In the genomic region with DNA sequence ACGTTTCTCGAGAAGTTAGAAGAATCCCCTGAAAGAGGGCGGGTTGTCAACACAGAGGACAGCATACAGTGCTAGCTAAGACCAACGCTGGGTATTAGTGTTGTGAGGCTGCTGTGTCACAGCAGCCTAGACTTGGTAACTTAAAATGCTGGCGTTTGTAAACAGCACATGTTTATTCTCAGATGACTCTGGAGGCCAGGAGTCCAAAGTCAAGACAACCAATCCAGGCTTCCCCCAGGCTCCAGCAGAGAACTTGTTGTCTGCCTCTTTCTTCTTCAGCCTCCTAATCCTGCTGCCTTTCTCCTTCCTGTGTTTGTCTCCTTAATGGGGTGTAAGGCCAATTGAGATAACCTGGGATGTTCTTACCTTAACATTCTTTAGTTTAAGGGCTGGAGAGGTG, we compare ENCODE assay signal across 15 mouse cellular contexts.
"Had no signal": no experiment of that assay in that cellular context is flagged by ENCODE, and none has a peak within 500 bp of the region (broad histone marks: within the 10 kb centered on the region; RNA-seq: fewer than 3 reads in every experiment).

No protein-coding gene starts in this region.

- H3K27ac ChIP-seq: hindbrain, embryonic 15.5 days; left cerebral cortex, adult 2 months; limb, embryonic 10.5 days; liver, embryonic 13.5 days; macrophage; midbrain, embryonic 15.5 days; neural tube, embryonic 12.5 days; stomach, postnatal 0 days had no signal

- H3K4me1 ChIP-seq: liver, embryonic 13.5 days; megakaryocyte, embryonic 14.5 days; midbrain, embryonic 15.5 days had no signal

- H3K4me2 ChIP-seq: hindbrain, embryonic 15.5 days; liver, embryonic 13.5 days; midbrain, embryonic 11.5 days; midbrain, embryonic 15.5 days; neural tube, embryonic 12.5 days had no signal

- H3K9ac ChIP-seq: hindbrain, embryonic 15.5 days; liver, embryonic 13.5 days; liver, postnatal 0 days; midbrain, embryonic 15.5 days; neural tube, embryonic 12.5 days had no signal

- H3K9me3 ChIP-seq: hindbrain, embryonic 15.5 days; limb, embryonic 10.5 days; liver, embryonic 13.5 days; megakaryocyte, embryonic 14.5 days; midbrain, embryonic 15.5 days; neural tube, embryonic 12.5 days had no signal

- H3K4me3 ChIP-seq: hindbrain, embryonic 15.5 days; left cerebral cortex, adult 2 months; limb, embryonic 10.5 days; liver, embryonic 13.5 days; megakaryocyte, embryonic 14.5 days; midbrain, embryonic 15.5 days; neural tube, embryonic 12.5 days had no signal

- H3K27me3 ChIP-seq: hindbrain, embryonic 15.5 days; liver, embryonic 13.5 days; midbrain, embryonic 15.5 days; neural tube, embryonic 12.5 days had no signal

- H3K36me3 ChIP-seq: hindbrain, embryonic 15.5 days; limb, embryonic 10.5 days; liver, embryonic 13.5 days; midbrain, embryonic 15.5 days; neural tube, embryonic 12.5 days had no signal

- ATAC-seq: intestine, embryonic 16.5 days; liver, postnatal 0 days; lung, postnatal 0 days; midbrain, embryonic 15.5 days had no signal

- DNase-seq: liver, embryonic 13.5 days; liver, postnatal 0 days; thymus, adult 2 months; thymus, postnatal 25 days had no signal
